Mouse (Mus musculus): ENCODE results near the gene Ube2r2. TPM values are rescaled to one million over a fixed set of nuclear protein-coding genes. Genes with fewer than 3 reads are reported as not detected.

The Ube2r2 gene
- polyA plus RNA-seq (2015; fragmentation: Nextera tagmentation; extraction: Ambion mirVana): 76.5 and 87.8 TPM in 2 replicates

- H3K27me3 ChIP-seq: 0 out of 2 replicates have a peak, but pooled peaks cover 4% of the 10 kb centered on the region
- peak within 1 kb of the TSS; percentile 94 for H3K4me3 ChIP-seq (replicated peaks)
- 0% methylated on average over 39 of the region's 65 CpGs for WGBS
- peak; percentile 87 for ATAC-seq
- H3K9ac ChIP-seq (replicated peaks): peak within 1 kb of the TSS; percentile 99
- peaks cover 16% of the 10 kb centered on the region for H3K36me3 ChIP-seq
- peak within 1 kb of the TSS; percentile 72 for H3K4me2 ChIP-seq (replicated peaks)
- no peaks in the 10 kb centered on the region for H3K9me3 ChIP-seq
- H3K27ac ChIP-seq: peak within 1 kb of the TSS; percentile 100
- H3K4me1 ChIP-seq (replicated peaks): peaks cover 26% of the 10 kb centered on the region
These were observed at the start of gene Ube2r2 for GRCm38 (mm10) chr4:41135711-41136453. Ube2r2 (plus strand) TSS chr4:41135743.

DNA sequence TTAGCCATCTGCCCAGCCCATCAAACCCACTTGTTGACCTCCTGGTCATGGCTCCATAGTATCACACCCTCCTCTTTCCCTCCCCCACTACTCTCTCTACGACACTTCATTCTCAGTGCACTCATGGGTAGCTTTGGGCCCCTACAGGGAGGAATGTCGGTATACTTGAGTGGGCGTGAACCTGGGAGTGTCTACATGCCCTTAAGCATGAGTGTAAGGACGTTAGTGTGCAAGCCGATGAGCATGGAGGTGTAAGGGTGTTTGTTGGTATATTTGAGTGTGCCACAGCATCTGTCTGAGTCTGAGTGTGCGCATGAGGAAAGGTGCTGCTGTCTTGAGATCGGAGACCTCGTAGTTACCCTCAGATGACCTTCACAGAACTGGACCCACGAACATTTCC lies 48.6 kb upstream of the Ube2r2 start:
- no peaks in the 10 kb centered on the region for H3K4me1 ChIP-seq (replicated peaks)
- no peak overlapping the region for H3K4me2 ChIP-seq (replicated peaks)
- H3K9ac ChIP-seq (replicated peaks): no peak overlapping the region
- H3K27ac ChIP-seq: no peak overlapping the region
- no peak for ATAC-seq
- no peak overlapping the region for H3K4me3 ChIP-seq (replicated peaks)
- H3K27me3 ChIP-seq: no peaks in the 10 kb centered on the region
- 83% methylated on average over 9 of the region's 9 CpGs for WGBS
- H3K36me3 ChIP-seq: no peaks in the 10 kb centered on the region
- no peaks in the 10 kb centered on the region for H3K9me3 ChIP-seq

GRCm38 (mm10) chr4:41087459-41088298 lies 47.9 kb upstream of the Ube2r2 start:
- Histone ChIP-seq H3K4me2 (replicated peaks) (no peak overlapping the region), H3K4me3 (replicated peaks) (no peak overlapping the region), H3K36me3 (no peaks in the 10 kb centered on the region), H3K27ac (no peak overlapping the region), H3K4me1 (replicated peaks) (no peaks in the 10 kb centered on the region), H3K9me3 (no peaks in the 10 kb centered on the region), H3K27me3 (no peaks in the 10 kb centered on the region), H3K9ac (replicated peaks) (no peak overlapping the region)
- no peak for ATAC-seq
- 88% methylated on average over 16 of the region's 16 CpGs for WGBS

DNA sequence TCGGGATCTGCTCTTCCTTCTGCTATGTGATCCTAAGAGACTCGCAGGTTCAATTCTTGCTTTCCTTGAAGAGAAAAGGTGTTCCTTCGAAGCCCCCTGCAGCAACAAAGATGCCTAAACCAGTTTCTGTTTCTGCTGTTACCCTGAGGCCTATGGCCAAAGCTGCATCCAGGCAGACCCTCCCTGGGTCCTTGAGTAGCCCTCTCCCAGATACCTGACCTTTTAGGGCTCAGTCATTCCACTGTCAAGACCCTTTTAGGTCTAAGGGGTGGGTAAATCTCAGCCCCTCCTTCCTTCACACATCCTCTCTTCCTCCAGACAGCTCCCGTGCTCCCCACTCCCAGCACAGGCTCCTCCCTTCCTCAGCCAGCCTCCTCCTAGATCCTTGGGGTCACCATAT lies 46.4 kb upstream of the Ube2r2 start:
- H3K9me3 ChIP-seq: no peaks in the 10 kb centered on the region
- H3K4me2 ChIP-seq (replicated peaks): no peak overlapping the region
- no peak overlapping the region for H3K9ac ChIP-seq (replicated peaks)
- no peaks in the 10 kb centered on the region for H3K27me3 ChIP-seq
- WGBS: 82% methylated on average over 4 of the region's 4 CpGs
- no peaks in the 10 kb centered on the region for H3K36me3 ChIP-seq
- H3K4me3 ChIP-seq (replicated peaks): no peak overlapping the region
- H3K27ac ChIP-seq: no peak overlapping the region
- no peaks in the 10 kb centered on the region for H3K4me1 ChIP-seq (replicated peaks)
- ATAC-seq: no peak

DNA sequence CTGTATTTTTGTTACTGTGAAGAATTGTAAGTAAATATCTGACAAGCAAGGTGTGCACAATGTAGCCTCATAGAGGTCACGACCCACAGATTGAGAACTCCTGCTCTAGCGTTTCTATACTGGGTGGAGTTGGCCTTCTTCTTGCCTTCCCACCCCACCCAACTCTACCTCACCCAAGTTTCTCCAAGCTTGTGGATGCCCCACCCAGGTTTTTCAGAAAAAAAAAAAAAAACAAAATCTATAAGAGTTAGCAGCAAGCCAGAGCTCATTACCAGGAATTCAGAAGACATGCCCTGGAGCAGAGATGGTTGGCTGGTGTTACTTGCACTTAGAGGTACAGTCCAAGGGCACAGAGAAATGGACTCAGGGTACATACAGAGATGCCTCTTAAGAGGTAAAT lies 45.8 kb upstream of the Ube2r2 start:
- no peaks in the 10 kb centered on the region for H3K27me3 ChIP-seq
- 93% methylated on average over 2 of the region's 2 CpGs for WGBS
- H3K4me2 ChIP-seq (replicated peaks): no peak overlapping the region
- no peaks in the 10 kb centered on the region for H3K4me1 ChIP-seq (replicated peaks)
- H3K9ac ChIP-seq (replicated peaks): no peak overlapping the region
- ATAC-seq: no peak
- no peak overlapping the region for H3K4me3 ChIP-seq (replicated peaks)
- no peak overlapping the region for H3K27ac ChIP-seq
- H3K9me3 ChIP-seq: no peaks in the 10 kb centered on the region
- no peaks in the 10 kb centered on the region for H3K36me3 ChIP-seq

DNA sequence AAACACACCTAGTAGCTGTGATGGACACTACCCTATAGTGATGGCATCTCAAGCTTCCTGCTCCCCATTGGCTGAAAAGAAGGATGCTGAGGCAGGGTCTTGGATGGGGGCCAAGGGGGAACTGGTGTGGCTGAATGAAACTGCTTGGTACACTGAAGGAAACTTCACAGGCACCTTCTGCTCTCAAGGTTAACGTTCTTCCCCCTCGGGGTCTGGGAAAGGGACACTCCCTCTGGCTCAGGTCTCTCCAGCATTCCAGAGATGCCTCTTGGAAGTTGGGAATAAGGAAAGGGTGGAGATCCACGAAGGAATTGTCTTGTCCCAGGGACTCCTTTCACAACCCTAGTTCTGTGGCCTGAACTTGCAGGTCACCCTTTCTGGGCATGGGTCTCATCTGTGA lies 44.2 kb upstream of the Ube2r2 start:
- Histone ChIP-seq H3K4me3 (replicated peaks) (no peak overlapping the region), H3K36me3 (no peaks in the 10 kb centered on the region), H3K9me3 (no peaks in the 10 kb centered on the region), H3K27ac (no peak overlapping the region), H3K9ac (replicated peaks) (no peak overlapping the region), H3K4me1 (replicated peaks) (no peaks in the 10 kb centered on the region), H3K4me2 (replicated peaks) (no peak overlapping the region), H3K27me3 (peaks cover 6% of the 10 kb centered on the region)
- no peak for ATAC-seq
- 69% methylated on average over 3 of the region's 3 CpGs for WGBS

DNA sequence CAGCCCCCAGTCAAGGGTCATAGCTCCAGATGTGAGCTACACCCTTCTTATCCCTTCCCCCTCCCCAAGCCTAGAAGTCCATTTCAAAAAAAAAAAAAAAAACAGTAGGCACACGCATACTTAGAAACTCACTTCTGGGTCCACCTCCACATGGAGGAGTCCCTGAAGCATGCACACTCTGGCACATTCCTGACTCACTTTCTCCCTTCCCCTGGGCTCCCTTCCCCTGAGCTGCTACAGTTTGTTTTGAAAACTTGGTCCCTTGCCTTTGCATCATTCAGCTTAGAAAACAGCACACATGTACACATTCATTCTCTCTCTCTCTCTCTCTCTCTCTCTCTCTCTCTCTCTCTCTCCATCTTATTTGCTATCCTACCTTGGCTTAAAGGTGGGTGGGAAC lies 42.6 kb upstream of the Ube2r2 start:
- H3K27ac ChIP-seq: no peak overlapping the region

DNA sequence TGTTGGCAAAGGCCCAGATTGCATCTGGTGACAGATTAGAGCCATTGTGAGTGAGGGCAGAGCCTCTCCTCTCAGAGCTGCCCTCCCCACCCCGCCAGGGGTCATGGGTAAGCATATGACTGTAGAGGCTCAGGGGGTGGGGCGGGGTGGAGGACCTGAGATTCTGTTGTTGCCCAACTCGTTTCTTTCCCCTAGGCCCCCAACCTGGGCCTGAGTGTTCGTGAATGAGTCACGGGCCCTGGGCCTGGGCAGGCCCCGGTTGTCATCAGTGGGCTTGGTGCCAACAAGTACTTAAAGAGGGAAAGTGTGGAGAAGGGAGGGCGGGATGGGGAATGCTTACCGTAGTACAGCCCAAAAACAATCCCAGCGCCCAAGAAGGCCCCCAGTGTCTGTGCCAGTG lies 41.2 kb upstream of the Ube2r2 start:
- Histone ChIP-seq H3K4me1 (replicated peaks) (peaks cover 13% of the 10 kb centered on the region), H3K27ac (no peak overlapping the region), H3K9me3 (no peaks in the 10 kb centered on the region), H3K4me3 (replicated peaks) (no peak overlapping the region), H3K4me2 (replicated peaks) (no peak overlapping the region), H3K9ac (replicated peaks) (no peak overlapping the region), H3K36me3 (no peaks in the 10 kb centered on the region), H3K27me3 (peaks cover 30% of the 10 kb centered on the region)
- no peak for ATAC-seq
- WGBS: 70% methylated on average over 9 of the region's 9 CpGs

More for the DNA sequence above, 42.6 kb upstream of the Ube2r2 start:
- Histone ChIP-seq H3K36me3 (no peaks in the 10 kb centered on the region), H3K9me3 (no peaks in the 10 kb centered on the region), H3K4me3 (replicated peaks) (no peak overlapping the region), H3K4me2 (replicated peaks) (no peak overlapping the region), H3K4me1 (replicated peaks) (peaks cover 6% of the 10 kb centered on the region; the same call in 1 of the 2 replicates), H3K9ac (replicated peaks) (no peak overlapping the region), H3K27me3 (peaks cover 22% of the 10 kb centered on the region)
- WGBS: 83% methylated on average over 1 of the region's 1 CpGs
- ATAC-seq: no peak

DNA sequence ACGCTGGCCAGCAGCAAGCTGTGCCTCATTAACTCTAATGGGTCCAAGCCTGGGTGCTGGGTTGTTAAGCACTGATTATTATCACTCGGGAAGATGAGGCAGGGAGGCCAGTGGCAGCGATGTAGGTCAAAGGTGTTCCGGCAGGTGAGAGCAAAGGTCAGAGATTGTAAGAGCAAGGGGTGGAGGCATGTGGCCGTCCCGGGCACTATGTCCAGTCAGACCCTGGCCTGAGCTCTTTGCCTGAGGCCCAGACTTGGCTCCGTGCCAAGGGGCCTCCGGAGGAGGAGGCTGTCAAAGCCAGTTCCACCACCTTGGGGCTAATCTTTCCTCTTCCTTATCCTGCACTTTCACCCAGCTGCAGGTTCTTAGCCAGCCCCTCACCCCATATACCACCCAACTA lies 39.4 kb upstream of the Ube2r2 start:
- Histone ChIP-seq H3K36me3 (no peaks in the 10 kb centered on the region), H3K27ac (no peak overlapping the region), H3K9ac (replicated peaks) (no peak overlapping the region), H3K4me2 (replicated peaks) (no peak overlapping the region), H3K9me3 (no peaks in the 10 kb centered on the region), H3K27me3 (peaks cover 34% of the 10 kb centered on the region), H3K4me3 (replicated peaks) (no peak overlapping the region), H3K4me1 (replicated peaks) (peaks cover 13% of the 10 kb centered on the region)
- WGBS: 75% methylated on average over 8 of the region's 8 CpGs
- no peak for ATAC-seq

DNA sequence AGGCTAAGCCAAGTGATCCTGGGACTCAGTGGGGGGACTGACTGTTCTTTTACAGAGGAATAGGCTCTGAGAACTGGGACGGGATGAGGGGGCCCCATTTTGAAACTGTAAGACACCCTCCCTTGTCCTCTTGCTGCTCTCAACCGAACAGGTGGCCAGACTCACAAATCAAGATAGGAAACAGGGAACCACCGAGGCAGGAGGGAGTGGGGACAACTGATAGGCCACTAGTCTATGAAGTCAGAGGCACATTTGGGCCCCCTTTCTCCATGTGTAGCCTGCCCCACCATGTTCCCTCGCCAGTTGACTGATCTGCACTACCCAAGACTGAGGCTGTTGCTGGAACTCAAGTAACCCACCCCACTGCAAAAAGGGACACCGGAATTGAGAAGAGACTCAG lies 38.7 kb upstream of the Ube2r2 start:
- WGBS: 80% methylated on average over 5 of the region's 5 CpGs

DNA sequence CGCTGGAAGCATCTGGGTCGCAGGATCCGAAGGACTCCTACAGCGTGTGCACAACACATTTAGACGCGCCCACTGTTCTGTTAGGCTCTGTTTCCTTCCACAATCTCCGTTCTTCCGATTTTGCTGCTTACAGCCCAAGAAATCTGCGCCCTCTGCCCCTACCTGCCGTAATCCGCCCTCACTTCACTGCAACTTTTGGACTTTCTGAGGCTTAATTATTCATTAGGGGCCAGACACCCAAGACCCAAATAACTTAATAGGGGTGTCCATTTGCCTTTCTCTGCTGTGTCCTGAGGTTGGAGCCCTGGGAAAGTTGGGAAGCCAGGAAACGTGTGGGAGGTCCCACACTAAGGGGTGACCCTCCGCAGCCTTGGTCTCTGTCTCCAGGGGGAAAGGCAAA lies 38.2 kb upstream of the Ube2r2 start:
- Histone ChIP-seq H3K4me1 (replicated peaks) (peaks cover 13% of the 10 kb centered on the region), H3K9ac (replicated peaks) (peak overlapping the region; percentile 65; the same call in 1 of the 2 replicates), H3K27ac (no peak overlapping the region), H3K9me3 (no peaks in the 10 kb centered on the region), H3K36me3 (no peaks in the 10 kb centered on the region), H3K27me3 (peaks cover 34% of the 10 kb centered on the region), H3K4me3 (replicated peaks) (peak overlapping the region; percentile 48; the same call in 1 of the 2 replicates), H3K4me2 (replicated peaks) (peak overlapping the region; percentile 90)
- WGBS: 46% methylated on average over 13 of the region's 13 CpGs
- ATAC-seq: no peak

More for the DNA sequence above, 38.7 kb upstream of the Ube2r2 start:
- H3K4me1 ChIP-seq (replicated peaks): peaks cover 13% of the 10 kb centered on the region
- H3K36me3 ChIP-seq: no peaks in the 10 kb centered on the region
- peaks cover 34% of the 10 kb centered on the region for H3K27me3 ChIP-seq
- ATAC-seq: no peak
- no peak overlapping the region for H3K27ac ChIP-seq
- H3K4me3 ChIP-seq (replicated peaks): no peak overlapping the region
- no peaks in the 10 kb centered on the region for H3K9me3 ChIP-seq
- no peak overlapping the region for H3K9ac ChIP-seq (replicated peaks)
- H3K4me2 ChIP-seq (replicated peaks): no peak overlapping the region

DNA sequence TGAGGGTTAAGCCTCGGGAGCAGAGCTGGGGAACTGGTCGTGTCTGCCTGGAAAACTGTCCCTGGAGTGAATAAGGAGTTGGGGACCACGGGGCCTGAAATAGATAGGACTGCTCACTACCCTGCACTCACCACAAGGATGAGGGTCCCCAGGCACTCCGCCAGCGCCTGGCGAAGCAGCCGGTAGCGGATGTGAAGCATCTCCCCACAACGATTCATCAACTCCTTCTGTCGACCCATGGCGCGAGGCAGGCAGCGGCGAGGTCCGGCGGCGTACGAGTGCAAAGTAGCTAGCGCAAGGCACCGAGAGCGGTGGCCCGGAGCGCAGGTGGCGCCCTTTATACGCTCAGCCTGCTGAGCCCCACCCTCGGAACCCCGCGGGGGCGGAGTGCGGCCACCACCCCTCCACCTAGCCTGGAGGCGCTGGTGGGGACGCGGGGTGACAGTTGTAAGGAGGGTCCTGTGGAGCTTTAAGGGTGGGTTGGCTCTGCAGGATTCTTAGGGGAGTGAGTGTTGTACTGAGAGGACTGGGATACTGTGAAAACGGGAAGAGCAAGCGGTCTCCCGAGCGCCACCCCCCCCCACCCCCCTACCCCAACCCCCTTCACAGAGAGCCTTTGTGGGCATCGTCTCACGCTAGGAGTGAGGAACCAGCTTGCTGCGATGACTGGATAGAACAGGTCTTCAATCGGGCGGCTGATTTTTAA lies 37.5 kb upstream of the Ube2r2 start, which contains the start of gene Aqp3:
Aqp3 (minus strand) TSS at position 313 of the 706 bp plus-strand sequence.
- H3K9me3 ChIP-seq: no peaks in the 10 kb centered on the region
- peak within 1 kb of the TSS; percentile 65 for H3K9ac ChIP-seq (replicated peaks)
- peak within 1 kb of the TSS; percentile 90 for H3K4me2 ChIP-seq (replicated peaks)
- H3K4me1 ChIP-seq (replicated peaks): peaks cover 13% of the 10 kb centered on the region
- H3K27ac ChIP-seq: no peak within 1 kb of the TSS
- H3K27me3 ChIP-seq: peaks cover 34% of the 10 kb centered on the region
- peak within 1 kb of the TSS; percentile 48 for H3K4me3 ChIP-seq (replicated peaks)
- no peaks in the 10 kb centered on the region for H3K36me3 ChIP-seq
- WGBS: under 1% methylated on average over 42 of the region's 42 CpGs
- peak; percentile 73 for ATAC-seq
